Mouse (Mus musculus) telencephalon, adult 2 months (tissue): Measurements from ENCODE around the gene Baz1a.
"Not testable (repeated sequence)": the region's sequence is repeated elsewhere in the genome, so short reads cannot be mapped to it uniquely, and the experiment has no call there.

ENCODE experiments used
- DNase-seq: peaks from one replicate; pipeline ENCODE4 v3.0.0-alpha.2; 2011; ENCODE audit warnings: low read depth, low spot score

Gene Baz1a

DNA sequence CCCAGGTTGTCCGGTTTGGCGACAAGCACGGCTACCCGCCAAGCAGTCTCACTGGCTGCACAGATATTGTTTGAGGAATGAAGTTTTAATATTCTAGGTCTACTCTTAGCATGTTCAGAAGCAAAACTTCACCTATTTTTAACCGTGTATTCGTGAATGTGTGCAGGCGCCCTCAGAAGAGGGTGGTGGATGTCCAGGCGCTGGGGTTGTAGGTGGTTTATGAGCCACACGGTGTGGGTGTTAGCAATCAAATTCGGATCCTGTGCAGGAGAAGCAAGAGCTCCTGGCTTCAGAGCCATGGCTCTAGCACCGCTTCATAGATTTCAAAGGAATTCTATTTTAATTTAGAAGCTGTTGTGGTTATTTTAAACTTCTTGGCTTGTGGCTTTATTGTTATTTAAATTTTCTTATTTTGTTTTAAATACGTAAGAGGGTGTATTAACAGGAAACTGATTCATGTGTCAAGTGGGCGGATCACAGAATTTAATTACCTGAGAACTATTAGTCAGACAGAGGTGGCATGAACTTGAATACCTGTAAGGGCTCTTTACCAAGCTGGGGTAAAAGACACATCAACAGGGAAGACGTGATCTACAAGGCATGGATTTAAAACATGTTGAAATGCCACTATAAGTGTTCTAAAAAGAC is 6.7 kb downstream of the Baz1a start:
- DNase-seq: no peak

GRCm38 (mm10) chr12:55006071-55006470 is 8.1 kb downstream of the Baz1a start:
- DNase-seq: no peak

DNA sequence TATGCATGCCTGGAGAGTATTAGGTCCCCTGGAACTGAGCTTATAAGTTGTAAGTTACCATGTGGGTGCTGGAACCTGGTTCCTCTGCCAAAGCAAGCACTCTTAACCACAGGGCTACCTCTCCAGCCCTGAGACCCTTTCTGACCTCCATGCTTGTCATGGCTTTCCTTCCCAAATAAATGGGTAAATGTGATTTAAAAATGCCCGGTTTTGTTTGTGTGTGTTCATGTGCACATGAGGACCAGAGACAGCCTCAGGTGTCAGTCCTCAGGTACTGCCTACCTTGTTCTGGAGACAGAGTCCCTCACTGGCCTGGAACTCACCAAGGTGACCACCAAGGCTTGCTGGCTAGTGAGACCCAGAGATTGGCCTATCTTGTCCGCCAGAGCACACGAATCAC is 9.8 kb downstream of the Baz1a start:
- DNase-seq: no peak

DNA sequence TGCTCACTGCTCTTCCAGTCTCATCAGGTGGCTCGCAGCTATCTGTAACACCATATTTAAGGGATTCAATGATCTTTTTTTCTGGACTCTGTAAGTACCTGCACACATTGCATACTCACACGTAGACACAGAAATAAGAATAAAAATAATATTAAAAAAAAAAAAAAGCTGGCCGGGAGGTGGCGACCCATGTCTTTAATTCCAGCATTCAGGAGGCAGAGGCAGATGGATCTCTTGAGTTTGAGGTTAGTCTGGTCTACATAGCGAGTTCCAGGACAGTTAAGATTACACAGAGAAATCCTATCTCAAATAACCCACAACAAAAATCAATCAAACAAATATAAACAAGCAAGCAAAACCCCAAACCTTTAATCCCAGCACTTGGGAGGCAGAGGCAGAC is 10.3 kb downstream of the Baz1a start:
- DNase-seq: no peak

DNA sequence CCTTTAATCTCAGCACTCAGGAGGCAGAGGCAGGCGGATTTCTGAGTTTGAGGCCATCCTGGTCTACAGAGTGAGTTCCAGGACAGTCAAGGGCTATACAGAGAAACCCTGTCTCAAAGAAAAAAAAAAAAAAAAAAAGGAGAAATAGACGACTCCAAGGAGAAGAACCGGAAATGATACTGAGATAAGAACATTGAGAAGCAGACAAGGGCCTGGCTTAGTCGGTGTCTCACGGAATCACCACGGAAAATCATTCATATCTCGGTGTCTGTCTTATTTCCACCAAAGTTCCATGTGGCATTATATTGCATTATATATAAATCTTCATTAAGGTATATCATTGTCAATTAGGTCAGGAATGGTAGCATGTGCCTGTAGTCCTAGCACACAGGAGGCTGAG is 11.6 kb downstream of the Baz1a start:
- not testable (repeated sequence) for DNase-seq

DNA sequence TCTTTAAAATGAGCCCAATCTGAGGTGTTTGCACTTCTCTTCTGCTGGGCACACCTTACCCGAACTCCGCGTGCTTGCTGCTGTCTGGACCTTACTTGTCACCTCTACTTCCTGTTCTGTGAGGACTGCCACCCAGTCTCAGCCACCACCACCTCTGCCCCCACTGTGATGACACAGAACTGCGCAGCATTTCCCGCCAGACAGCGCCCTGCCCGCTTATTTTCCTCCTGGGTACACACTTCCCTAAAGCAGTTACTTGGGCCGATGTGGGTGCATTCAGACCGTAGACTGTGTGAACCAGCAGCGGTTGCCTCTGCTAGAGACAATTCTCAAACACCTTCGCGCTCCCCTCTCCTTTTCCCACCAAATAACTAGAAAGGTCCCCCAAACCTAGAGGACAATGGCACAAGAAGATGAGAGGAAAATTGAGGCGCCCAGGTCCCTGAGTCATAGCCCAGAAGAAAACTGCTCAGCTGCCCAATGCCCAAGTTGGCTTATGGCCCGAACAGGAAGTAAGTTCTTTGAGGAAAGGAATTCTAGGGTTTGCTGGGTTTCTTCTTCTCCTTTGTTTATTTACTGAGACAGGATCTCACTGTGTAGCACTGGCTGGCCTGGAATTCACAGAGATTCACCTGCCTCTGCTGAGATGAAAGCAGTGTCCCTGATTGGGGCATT is 15.0 kb downstream of the Baz1a start:
- no peak for DNase-seq

GRCm38 (mm10) chr12:54998411-54998810 is 15.7 kb downstream of the Baz1a start:
- no peak for DNase-seq

GRCm38 (mm10) chr12:54996979-54997474 is 17.1 kb downstream of the Baz1a start:
- no peak for DNase-seq

DNA sequence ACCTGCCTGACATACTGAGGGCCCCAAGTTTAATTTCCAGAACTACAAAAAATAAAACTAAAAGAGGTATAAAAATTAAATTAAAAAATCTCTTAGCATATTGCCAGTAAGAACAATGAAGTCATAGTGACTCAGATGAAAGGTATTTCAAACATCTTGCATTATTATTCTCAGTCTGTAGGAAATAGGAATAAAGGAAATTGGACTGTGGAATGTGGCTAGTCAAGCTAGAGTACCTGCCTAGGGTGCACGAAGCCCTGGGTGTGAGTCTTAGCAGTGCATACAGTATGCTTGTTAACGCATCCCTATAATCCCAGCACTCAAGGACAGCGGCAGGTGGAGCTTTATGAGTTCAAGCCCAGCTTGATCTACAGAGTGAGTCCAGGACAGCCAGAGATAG is 18.2 kb downstream of the Baz1a start:
- DNase-seq: no peak

GRCm38 (mm10) chr12:54994418-54994817 is 19.7 kb downstream of the Baz1a start:
- no peak for DNase-seq

- no peak for DNase-seq
Observed at GRCm38 (mm10) chr12:54994068-54994386, 20.1 kb downstream of the Baz1a start.

DNA sequence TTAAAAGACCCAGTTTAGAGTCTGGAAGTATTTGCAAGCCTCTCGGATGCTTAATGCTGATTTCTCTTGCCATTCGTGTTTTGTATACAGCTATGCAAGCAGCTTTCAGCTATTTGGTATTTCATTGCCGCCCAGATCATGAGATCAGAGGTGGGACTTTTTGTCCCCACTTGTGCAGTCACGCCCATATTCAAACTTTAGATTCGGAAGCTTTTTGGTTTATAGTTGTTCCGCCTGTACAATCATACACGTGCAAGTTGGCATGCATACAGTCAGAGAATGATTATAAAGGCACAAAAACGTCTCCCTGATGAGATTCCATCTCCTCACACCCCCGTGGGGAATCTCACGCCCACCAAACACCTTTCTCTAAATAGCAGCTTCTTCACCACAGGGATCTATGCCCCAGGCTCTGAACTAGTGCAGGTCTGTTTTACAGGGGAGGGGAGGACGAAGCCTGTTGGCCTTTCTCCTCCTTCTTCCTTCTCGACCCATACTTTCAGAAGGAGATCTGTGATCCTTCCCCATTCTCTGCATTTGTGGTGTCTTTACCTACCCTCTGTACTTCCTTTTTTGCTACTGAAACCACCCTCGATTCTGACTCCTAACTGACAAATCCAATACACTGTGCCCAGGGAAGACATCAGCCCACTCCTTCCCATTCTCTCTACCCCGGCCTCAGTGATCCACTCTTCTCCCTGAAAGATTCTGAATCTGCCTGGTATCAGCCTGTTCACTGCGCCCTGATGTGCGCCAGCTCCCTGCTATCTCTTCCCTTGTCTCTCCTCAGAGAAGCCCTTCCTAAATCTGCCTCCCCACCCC is 20.7 kb downstream of the Baz1a start:
- no peak for DNase-seq

DNA sequence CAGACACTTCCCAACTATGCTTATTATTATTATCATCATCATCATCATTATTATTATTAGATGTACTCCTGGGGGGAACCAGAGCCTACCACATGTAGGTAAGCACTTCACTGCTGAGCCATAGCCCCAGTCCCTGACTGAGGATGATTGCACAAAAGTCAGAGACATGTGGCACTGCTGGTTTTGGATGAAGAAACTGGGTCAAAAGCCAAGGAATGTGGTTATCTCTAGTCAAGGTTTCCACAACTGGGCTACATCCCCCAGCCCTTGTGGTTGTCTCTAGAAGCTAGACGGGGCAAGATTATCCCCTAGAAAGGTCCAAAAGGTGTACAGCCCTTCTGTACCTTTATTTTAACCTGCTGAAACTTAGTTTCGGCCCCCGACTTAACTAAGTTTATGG is 21.3 kb downstream of the Baz1a start:
- no peak for DNase-seq

- DNase-seq: no peak
Observed at GRCm38 (mm10) chr12:54988323-54988850, 25.8 kb downstream of the Baz1a start.

- no peak for DNase-seq
Observed at GRCm38 (mm10) chr12:54987156-54987555, 27.0 kb downstream of the Baz1a start.

GRCm38 (mm10) chr12:54986052-54986717 is 28.0 kb downstream of the Baz1a start, which contains the start of gene Gm20403:
Gene Gm20403 (minus strand): TSS chr12:54986529.
- DNase-seq: no peak

DNA sequence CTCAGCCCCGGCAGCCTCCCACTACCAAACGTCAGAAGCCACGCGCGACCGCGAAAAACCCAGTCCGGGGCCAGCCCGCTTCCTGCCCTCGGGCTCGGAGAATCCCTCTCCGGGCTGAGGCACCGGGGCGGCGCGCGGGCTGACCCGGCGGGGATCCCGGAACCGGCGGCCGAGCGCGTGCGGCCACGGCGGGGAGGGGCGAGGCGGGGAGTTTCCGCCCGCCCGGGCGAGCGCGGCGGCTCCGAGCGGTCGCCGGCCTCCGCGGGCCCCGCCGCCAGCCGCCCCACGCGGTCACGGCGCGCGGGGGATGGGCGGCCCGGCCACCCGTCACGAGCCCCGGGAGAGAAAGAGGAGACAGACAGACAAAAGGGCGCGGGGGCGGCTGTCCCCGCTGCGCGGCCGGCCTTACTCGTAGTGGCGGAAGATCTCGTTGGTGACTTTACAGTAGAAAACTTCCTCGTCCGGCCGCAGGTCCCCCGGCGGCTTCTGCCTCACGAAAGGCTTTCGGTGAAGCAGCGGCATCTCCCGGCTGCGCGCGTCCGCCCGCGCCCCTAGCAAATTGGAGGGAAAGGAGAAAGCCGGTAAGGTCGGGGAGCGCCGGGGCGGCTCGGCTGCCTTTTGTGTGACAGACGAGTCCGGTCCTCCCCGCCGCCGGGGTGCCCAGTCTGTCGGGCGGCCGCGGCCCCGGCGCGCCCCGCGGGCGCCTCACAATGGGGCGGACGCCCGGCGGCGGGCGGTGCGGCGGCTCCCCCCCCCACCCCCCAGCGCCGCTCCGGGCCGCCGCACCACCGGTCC is 28.7 kb downstream of the Baz1a start:
- DNase-seq: no peak

- DNase-seq: no peak
Observed at GRCm38 (mm10) chr12:54984701-54985256, 29.4 kb downstream of the Baz1a start.

DNA sequence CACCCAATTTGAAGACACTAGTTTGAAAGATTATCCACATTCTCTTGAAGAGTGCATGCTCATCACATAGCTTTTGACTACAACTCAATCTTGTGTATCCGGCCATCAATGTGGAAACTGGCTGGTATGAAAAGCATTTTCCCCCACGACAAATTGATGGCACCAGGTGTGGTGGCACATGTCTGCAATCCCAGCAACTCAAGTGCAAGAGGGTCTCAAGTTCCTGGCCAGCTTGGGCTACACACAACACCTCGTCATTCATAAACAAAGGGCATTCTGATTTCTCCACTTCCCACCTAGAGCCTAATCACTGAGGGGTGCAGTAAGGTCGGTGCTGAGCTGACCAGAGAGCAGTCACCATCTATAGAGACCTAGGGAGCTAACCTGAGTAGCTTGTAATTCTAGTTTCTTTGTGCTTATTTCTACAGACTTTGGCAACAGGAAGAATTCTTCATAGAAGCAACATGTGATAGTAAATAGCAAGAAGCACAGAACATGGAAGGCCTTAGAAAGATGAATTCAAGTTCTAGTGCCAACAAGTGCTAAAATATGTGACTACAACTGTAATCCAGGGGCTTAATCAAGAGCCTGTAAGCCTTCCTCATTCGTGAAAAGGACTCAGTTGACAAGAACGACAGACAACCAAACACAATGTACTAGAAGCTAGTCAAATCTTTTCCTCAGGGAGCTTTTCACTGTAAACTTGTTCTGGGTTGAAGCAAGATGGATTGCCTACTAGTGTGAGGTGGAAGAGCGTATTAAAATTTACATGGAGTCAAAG is 31.0 kb downstream of the Baz1a start:
- no peak for DNase-seq

DNA sequence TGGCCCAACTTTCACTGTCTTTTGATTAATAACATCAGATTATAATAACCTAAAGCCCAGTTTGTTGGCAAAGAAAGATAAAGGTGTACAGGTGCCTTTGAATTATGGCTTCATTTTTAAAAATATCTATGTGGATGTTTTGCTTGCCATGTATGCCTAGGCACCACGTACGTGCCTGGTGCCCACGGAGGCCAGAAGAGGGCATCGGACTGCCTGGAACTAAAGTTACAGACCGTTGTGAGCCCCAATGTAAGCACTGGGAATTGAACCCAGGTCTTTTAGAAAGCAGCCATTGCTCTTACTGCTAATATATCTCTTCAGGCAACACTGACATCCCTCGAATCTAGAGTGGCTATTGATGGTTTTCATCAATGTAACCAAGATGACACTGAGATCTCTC is 32.2 kb downstream of the Baz1a start:
- DNase-seq: no peak
